Mouse (Mus musculus) ES-E14 (cell line): ENCODE measurements around the gene Rgl3.

Experiments
- CHD2 ChIP-seq: IDR thresholded peaks from 2 replicates; pipeline ENCODE4 v1.6.1; 2014; ENCODE audit warnings: mild to moderate bottlenecking, low read depth, low read length, inconsistent platforms
- MAFK ChIP-seq: IDR thresholded peaks from 2 replicates; pipeline ENCODE4 v1.6.1; 2014; ENCODE audit warnings: mild to moderate bottlenecking, low read depth, low read length, inconsistent platforms; ENCODE audit not compliant: insufficient read depth
- ZC3H11A ChIP-seq: IDR thresholded peaks from 2 replicates; pipeline ENCODE4 v1.6.1; 2012; ENCODE audit warnings: low read depth, mild to moderate bottlenecking, inconsistent platforms, low read length, borderline replicate concordance
- ZNF384 ChIP-seq: IDR thresholded peaks from 2 replicates; pipeline ENCODE4 v1.6.1; 2012; ENCODE audit warnings: low read depth, low read length, inconsistent platforms

GRCm38 (mm10) chr9:22000296-22000695, 11.1 kb upstream of the Rgl3 start:
- no peak for TF ChIP-seq CHD2
- TF ChIP-seq ZC3H11A: no peak
- TF ChIP-seq ZNF384: no peak
- no peak for TF ChIP-seq MAFK
